Mouse (Mus musculus) E14TG2a.4 (cell line): ENCODE results near the gene Impdh1.

Experiments
- CTCF ChIP-seq: conservative IDR thresholded peaks from 2 replicates; pipeline ENCODE4 v1.5.1; 2014; ENCODE audit warnings: low read length
- NANOG ChIP-seq: IDR thresholded peaks from 2 replicates; pipeline ENCODE4 v1.6.1; 2014; ENCODE audit warnings: borderline replicate concordance, low read length, mixed read lengths

DNA sequence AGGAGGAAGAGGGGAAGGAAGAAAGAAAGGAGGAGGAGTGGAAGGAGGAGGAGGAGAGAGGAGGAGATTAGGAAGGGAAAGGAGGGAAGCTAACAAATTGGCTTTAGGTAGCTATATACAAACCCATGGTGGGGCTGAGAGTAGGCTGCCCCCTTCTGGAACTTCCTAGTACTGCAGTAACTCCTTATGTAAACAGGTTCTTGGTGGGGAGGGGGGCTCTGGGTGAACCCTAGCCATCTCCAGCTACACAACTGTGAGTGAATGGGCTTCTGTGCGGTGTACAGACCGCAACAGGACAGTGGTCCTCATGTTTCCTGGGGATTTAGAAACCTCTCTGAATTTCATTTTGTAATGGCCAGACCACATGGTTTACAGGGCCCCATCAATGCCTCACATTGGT, 24.6 kb upstream of the Impdh1 start:
- peak; percentile 84 for TF ChIP-seq CTCF
- no peak for TF ChIP-seq NANOG
